ENCODE assay signal across 27 mouse cellular contexts in genomic region chr1:153695398-153695797, GRCm38 (mm10). TPM values are rescaled to one million over a fixed set of nuclear protein-coding genes. Genes with fewer than 3 reads are reported as not detected.
DNase-seq lines count a peak whose midpoint lies in the region; ATAC-seq lines count a peak whose summit lies in the region.
"Had no signal": no experiment of that assay in that cellular context is flagged by ENCODE, and none has a peak within 500 bp of the region (broad histone marks: within the 10 kb centered on the region; RNA-seq: fewer than 3 reads in every experiment).

No protein-coding gene starts in this region.

- ATAC-seq in hindbrain, embryonic 13.5 days (ENCODE audit: low FRiP score) = no peak
- ATAC-seq: CD4-positive, CD25-positive, alpha-beta regulatory T cell, adult 4 months; forebrain, embryonic 13.5 days; forebrain, embryonic 16.5 days; hindbrain, embryonic 16.5 days; inflammation-experienced regulatory T-cells, adult 6 months; intestine, embryonic 16.5 days had no signal

- no peak overlapping the region for H3K27ac ChIP-seq in hindbrain, embryonic 13.5 days
- H3K27ac ChIP-seq: forebrain, embryonic 10.5 days; forebrain, embryonic 13.5 days; heart, adult 2 months; heart, embryonic 10.5 days; heart, embryonic 13.5 days; hindbrain, embryonic 12.5 days had no signal

- no peaks in the 10 kb centered on the region for H3K9me3 ChIP-seq in hindbrain, embryonic 13.5 days
- H3K9me3 ChIP-seq: forebrain, embryonic 10.5 days; forebrain, embryonic 13.5 days; heart, embryonic 10.5 days; heart, embryonic 13.5 days; hindbrain, embryonic 12.5 days had no signal

- no peak overlapping the region for H3K4me3 ChIP-seq in hindbrain, embryonic 13.5 days
- H3K4me3 ChIP-seq: forebrain, embryonic 10.5 days; forebrain, embryonic 13.5 days; heart, adult 2 months; heart, embryonic 10.5 days; heart, embryonic 13.5 days; hindbrain, embryonic 12.5 days had no signal

- 86% methylated on average over 10 of the region's 10 CpGs for WGBS in hindbrain, embryonic 13.5 days

- no peaks in the 10 kb centered on the region for H3K27me3 ChIP-seq in hindbrain, embryonic 13.5 days
- H3K27me3 ChIP-seq: forebrain, embryonic 13.5 days; hindbrain, embryonic 12.5 days had no signal

- peaks cover 17% of the 10 kb centered on the region for H3K36me3 ChIP-seq in hindbrain, embryonic 13.5 days
- H3K36me3 ChIP-seq: heart, embryonic 10.5 days; heart, embryonic 13.5 days; hindbrain, embryonic 12.5 days had no signal

- intact Hi-C loops in left cerebral cortex, postnatal 4 days (cut with DNase I) = no loop called here

- H3K4me2 ChIP-seq in hindbrain, embryonic 13.5 days = no peak overlapping the region
- H3K4me2 ChIP-seq: forebrain, embryonic 13.5 days; heart, embryonic 13.5 days; hindbrain, embryonic 12.5 days had no signal

- peaks cover 17% of the 10 kb centered on the region for H3K4me1 ChIP-seq in hindbrain, embryonic 13.5 days (replicated peaks)
- H3K4me1 ChIP-seq: heart, embryonic 13.5 days had no signal

- peak; percentile 81 to 83 for DNase-seq in cerebellum, postnatal 10 days
- DNase-seq in cerebellum, adult 11 months = no peak
- peak; percentile 61 for DNase-seq in left cerebral cortex, postnatal 4 days
- no peak for DNase-seq in left cerebral cortex, adult 9 months (ENCODE audit: low spot score in 2 of 2)
- peak; percentile 79 for DNase-seq in retina, postnatal 1 day
- DNase-seq: adrenal gland, adult 2 months; adrenal gland, postnatal 14 days; cerebellum, adult 9-10 months; gastrocnemius, postnatal 10 days; gastrocnemius, postnatal 36 days; heart, adult 2 months; heart, postnatal 14 days; heart, postnatal 4 days had no signal

- no peak overlapping the region for H3K9ac ChIP-seq in hindbrain, embryonic 13.5 days
- H3K9ac ChIP-seq: forebrain, embryonic 13.5 days; heart, embryonic 13.5 days; hindbrain, embryonic 12.5 days had no signal

RNA-seq across cellular contexts. Expression of gene Rgs8, which starts 42.6 kb away (rescaled TPM):
- total RNA-seq in left cerebral cortex, postnatal 4 days (2021) = 10 to 100 TPM; 22.2 to 27.3 TPM
- polyA plus RNA-seq in hindbrain, embryonic 13.5 days (2015; fragmentation: Nextera tagmentation; extraction: Ambion mirVana) = 24.4 and 26.4 TPM in 2 replicates
- total RNA-seq: gastrocnemius, adult 18-20 months; heart, adult 2 months; heart, postnatal 14 days; MEL had no signal

RNA-seq across cellular contexts. Expression of gene Rgs16, which starts 44.8 kb away (rescaled TPM):
- total RNA-seq in left cerebral cortex, postnatal 4 days (2021) = 1 to 10 TPM; 7.2 to 7.8 TPM
- polyA plus RNA-seq in hindbrain, embryonic 13.5 days (2015; fragmentation: Nextera tagmentation; extraction: Ambion mirVana) = 21.2 and 26.0 TPM in 2 replicates
- total RNA-seq: granulocyte monocyte progenitor cell, adult 5-6 weeks; MEL had no signal

RNA-seq across cellular contexts. Expression of gene Rnasel, which starts 53.8 kb away (rescaled TPM):
- total RNA-seq in left cerebral cortex, postnatal 4 days (2021) = 10 to 100 TPM; 33.7 to 34.4 TPM
- polyA plus RNA-seq in hindbrain, embryonic 13.5 days (2015; fragmentation: Nextera tagmentation; extraction: Ambion mirVana) = 53.7 and 53.8 TPM in 2 replicates

Comparison
In these comparisons a context has a peak if more than half of its experiments do, and no peak if none do; other contexts are left out.
1. DNase-seq: peak in cerebellum, postnatal 10 days (2 of 2), left cerebral cortex, postnatal 4 days (single experiment) and retina, postnatal 1 day (single experiment); none in cerebellum, adult 11 months (single experiment) and left cerebral cortex, adult 9 months (0 of 2).